Mouse (Mus musculus) MEL (cell line): ENCODE data around the gene Unc5b.

ENCODE experiments used
- CTCF ChIP-seq, 3 experiments: IDR thresholded peaks in 2 of 3; conservative IDR thresholded peaks in 1 of 3; 2 replicates each; pipeline ENCODE4 v1.5.1; 2011 to 2012; ENCODE audit warnings: low read length in 3 of 3, low read depth in 2 of 3, mild to moderate bottlenecking in 2 of 3, improper control_type of control experiment in 1 of 3, inconsistent platforms in 1 of 3, mixed read lengths in 1 of 3, moderate library complexity in 1 of 3; ENCODE audit not compliant: control insufficient read depth in 1 of 3, insufficient read depth in 1 of 3, poor library complexity in 1 of 3, severe bottlenecking in 1 of 3
- ELF1 ChIP-seq: IDR thresholded peaks from 2 replicates; pipeline ENCODE4 v1.6.1; 2014; ENCODE audit warnings: low read depth, mild to moderate bottlenecking, inconsistent platforms, low read length, improper control_type of control experiment, moderate library complexity
- EP300 ChIP-seq, 2 experiments: IDR thresholded peaks; 2 replicates each; pipeline ENCODE4 v1.6.1; 2011; ENCODE audit warnings: improper control_type of control experiment in 2 of 2, low read length in 2 of 2, low read depth in 1 of 2, mild to moderate bottlenecking in 1 of 2
- GATA1 ChIP-seq: IDR thresholded peaks from 2 replicates; pipeline ENCODE4 v1.6.1; 2011; ENCODE audit warnings: low read depth, low read length, improper control_type of control experiment
- JUND ChIP-seq: IDR thresholded peaks from 2 replicates; pipeline ENCODE4 v1.6.1; 2011; ENCODE audit warnings: low read depth, mild to moderate bottlenecking, improper control_type of control experiment, low read length
- MAFK ChIP-seq: IDR thresholded peaks from 2 replicates; pipeline ENCODE4 v1.6.1; 2011; ENCODE audit warnings: low read depth, mild to moderate bottlenecking, low read length, improper control_type of control experiment, borderline replicate concordance
- MXI1 ChIP-seq: IDR thresholded peaks from 2 replicates; pipeline ENCODE4 v1.6.1; 2011; ENCODE audit warnings: mild to moderate bottlenecking, low read depth, low read length, improper control_type of control experiment
- NRF1 ChIP-seq: IDR thresholded peaks from 2 replicates; pipeline ENCODE4 v1.6.1; 2014; ENCODE audit warnings: low read depth, mild to moderate bottlenecking, inconsistent platforms, low read length, improper control_type of control experiment, moderate library complexity; ENCODE audit not compliant: poor library complexity, insufficient read depth, severe bottlenecking
- POLR2A ChIP-seq, 2 experiments: IDR thresholded peaks; 2 replicates each; pipeline ENCODE4 v1.6.1; 2011 to 2012; ENCODE audit warnings: low read length in 2 of 2, mild to moderate bottlenecking in 2 of 2, control low read depth in 1 of 2, improper control_type of control experiment in 1 of 2, low read depth in 1 of 2, moderate library complexity in 1 of 2; ENCODE audit not compliant: control insufficient read depth in 1 of 2, insufficient read depth in 1 of 2, poor library complexity in 1 of 2
- POLR2AphosphoS2 ChIP-seq: IDR thresholded peaks from 2 replicates; pipeline ENCODE4 v1.6.1; 2011; ENCODE audit warnings: low read length, improper control_type of control experiment
- RAD21 ChIP-seq: IDR thresholded peaks from 2 replicates; pipeline ENCODE4 v1.6.1; 2011; ENCODE audit warnings: mild to moderate bottlenecking, low read depth, low read length, improper control_type of control experiment
- USF2 ChIP-seq, 2 experiments: IDR thresholded peaks; 2 replicates each; pipeline ENCODE4 v1.6.1; 2011 to 2012; ENCODE audit warnings: improper control_type of control experiment in 2 of 2, low read length in 2 of 2, borderline replicate concordance in 1 of 2, inconsistent platforms in 1 of 2, low read depth in 1 of 2, mild to moderate bottlenecking in 1 of 2; ENCODE audit not compliant: insufficient read depth in 1 of 2
- ZC3H11A ChIP-seq: IDR thresholded peaks from 2 replicates; pipeline ENCODE4 v1.6.1; 2012; ENCODE audit warnings: low read depth, mild to moderate bottlenecking, inconsistent platforms, low read length, improper control_type of control experiment

DNA sequence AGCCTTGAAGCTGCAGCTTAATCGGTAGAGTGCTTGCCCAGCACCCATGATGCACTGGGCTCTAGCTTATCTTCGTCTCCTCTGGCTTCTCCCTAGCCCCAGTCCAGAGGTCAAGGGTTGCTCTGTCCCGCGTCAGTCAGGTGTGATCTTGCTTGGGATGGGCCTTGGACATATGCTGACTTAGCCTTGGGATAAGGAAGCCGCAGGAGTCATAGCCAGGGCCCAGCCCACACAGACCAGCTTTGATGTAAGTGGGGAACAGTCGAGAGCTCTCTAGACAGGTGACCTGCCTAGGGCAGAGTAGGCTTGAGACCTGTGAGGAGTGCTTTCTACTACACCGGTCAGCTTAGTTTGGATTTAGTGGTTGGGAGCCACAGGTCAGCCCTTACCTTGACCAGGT is 64.0 kb downstream of the Unc5b start:
- no peak for TF ChIP-seq CTCF (IDR thresholded peaks at IDR 0.05 in 2 of 3, conservative IDR thresholded peaks at IDR 0.05 in 1 of 3; ENCODE audit: control insufficient read depth in 1 of 3, insufficient read depth in 1 of 3, low read depth in 2 of 3, low read length in 3 of 3, poor library complexity in 1 of 3, severe bottlenecking in 1 of 3)
- TF ChIP-seq MXI1, result no peak
- no peak for TF ChIP-seq POLR2A (IDR thresholded peaks at IDR 0.05; ENCODE audit: control insufficient read depth in 1 of 2, insufficient read depth in 1 of 2, low read depth in 1 of 2, low read length in 2 of 2, poor library complexity in 1 of 2)
- no peak for TF ChIP-seq POLR2AphosphoS2
- no peak for TF ChIP-seq ELF1
- no peak for TF ChIP-seq JUND
- TF ChIP-seq RAD21, result no peak
- no peak for TF ChIP-seq NRF1
- no peak for TF ChIP-seq GATA1
- no peak for TF ChIP-seq USF2 (IDR thresholded peaks at IDR 0.05; ENCODE audit: borderline replicate concordance in 1 of 2, insufficient read depth in 1 of 2, low read depth in 1 of 2, low read length in 2 of 2)
- TF ChIP-seq MAFK, result no peak
- no peak for TF ChIP-seq EP300 (IDR thresholded peaks at IDR 0.05; ENCODE audit: low read depth in 1 of 2, low read length in 2 of 2)
- TF ChIP-seq ZC3H11A, result no peak
